Mouse (Mus musculus) megakaryocyte, embryonic 14.5 days (primary cell): ENCODE measurements around the gene Stk10.

Source experiments
- FLI1 ChIP-seq: IDR thresholded peaks from 2 replicates; pipeline ENCODE4 v1.6.1; 2012; ENCODE audit warnings: low read length, inconsistent platforms, mixed read lengths
- GATA1 ChIP-seq: IDR thresholded peaks from 3 replicates; pipeline ENCODE4 v1.6.1; 2012; ENCODE audit warnings: mixed read lengths, low read length, inconsistent platforms, borderline replicate concordance

DNA sequence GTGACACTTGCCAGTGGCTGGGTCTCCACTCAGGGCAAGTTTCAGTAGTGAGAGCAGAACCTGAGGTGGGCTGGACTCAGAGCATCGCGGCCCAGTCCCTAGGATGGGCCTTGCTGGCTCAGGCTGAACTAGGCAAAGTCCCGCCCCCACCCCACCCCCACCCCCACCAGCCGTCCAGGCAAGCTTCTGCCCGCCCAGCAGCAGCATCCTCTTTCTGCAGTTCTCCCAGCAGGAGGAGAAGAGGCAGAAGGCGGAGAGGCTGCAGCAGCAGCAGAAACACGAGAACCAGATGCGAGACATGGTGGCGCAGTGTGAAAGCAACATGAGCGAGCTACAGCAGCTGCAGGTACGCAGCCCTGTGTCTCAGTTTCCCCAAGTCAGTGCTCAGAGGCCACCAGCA lies 82.5 kb downstream of the Stk10 start:
- TF ChIP-seq FLI1 (no peak), GATA1 (no peak)
